Mouse (Mus musculus) T-helper 2 cell (primary cell): Measurements from ENCODE around the gene Olfr229.
"Not testable (repeated sequence)": the region's sequence is repeated elsewhere in the genome, so short reads cannot be mapped to it uniquely, and the experiment has no call there.

Experiments
- in situ Hi-C: fragments of 300-600 bp; cut with MboI, MseI; formaldehyde crosslinking; loops from one replicate; pipeline ENCODE4 v1.15.1; 2025; ENCODE audit warnings: high pct_unique_total_duplicates

Olfr229 gene

GRCm38 (mm10) chr9:39907036-39907435 is at the start of gene Olfr229:
Gene Olfr229 (plus strand): TSS chr9:39907336.
- in situ Hi-C loops = no loop called here

- in situ Hi-C loops = no loop called here
These were observed 41.0 kb upstream of the Olfr229 start, which contains the start of gene Olfr972 for GRCm38 (mm10) chr9:39866122-39866521. Gene Olfr972 (plus strand): TSS chr9:39866422.

GRCm38 (mm10) chr9:39871986-39872385 is 35.1 kb upstream of the Olfr229 start:
- in situ Hi-C loops = not testable (repeated sequence)

- in situ Hi-C loops = not testable (repeated sequence)
These were observed 29.4 kb upstream of the Olfr229 start for GRCm38 (mm10) chr9:39877541-39878396.

GRCm38 (mm10) chr9:39905106-39905505 is 2.0 kb upstream of the Olfr229 start:
- in situ Hi-C loops = no loop called here

GRCm38 (mm10) chr9:39909939-39910338 is 2.8 kb downstream of the Olfr229 start:
- in situ Hi-C loops = no loop called here

GRCm38 (mm10) chr9:39927975-39928836 is 21.1 kb downstream of the Olfr229 start:
- in situ Hi-C loops = not testable (repeated sequence)

GRCm38 (mm10) chr9:39928837-39929236 is 21.7 kb downstream of the Olfr229 start:
- in situ Hi-C loops = not testable (repeated sequence)

GRCm38 (mm10) chr9:39937201-39937600 is 30.1 kb downstream of the Olfr229 start, which contains the start of gene Olfr974:
Gene Olfr974 (plus strand): TSS chr9:39937501.
- in situ Hi-C loops = no loop called here

GRCm38 (mm10) chr9:39951946-39952345 is 44.8 kb downstream of the Olfr229 start, which contains the start of gene Olfr975:
Gene Olfr975 (minus strand): TSS chr9:39952046.
- in situ Hi-C loops = no loop called here

- in situ Hi-C loops = not testable (repeated sequence)
These were observed 53.9 kb downstream of the Olfr229 start, which contains the start of gene Olfr976 for GRCm38 (mm10) chr9:39961033-39961432. Gene Olfr976 (minus strand): TSS chr9:39961133.
